Mouse (Mus musculus) liver, embryonic 12.5 days (tissue): ENCODE results near the gene Hmgcr. TPM values are rescaled to one million over a fixed set of nuclear protein-coding genes. Genes with fewer than 3 reads are reported as not detected.

Source experiments
- ATAC-seq: fragments of 200-750 bp; cut with Nextera tagmentation; 2 replicates; pipeline ENCODE4 v1.8.0; 2017; ENCODE audit warnings: moderate number of reproducible peaks, mild to moderate bottlenecking, moderate library complexity
- H3K27ac ChIP-seq: fragments of 300-500 bp; sonication (generic); 2 replicates; pipeline ENCODE4 v1.5.1; 2016; ENCODE audit warnings: mild to moderate bottlenecking
- H3K27me3 ChIP-seq: fragments of 300-500 bp; sonication (generic); replicated peaks from 2 replicates; pipeline ENCODE4 v1.6.1; 2016; ENCODE audit warnings: mild to moderate bottlenecking, moderate library complexity
- H3K36me3 ChIP-seq: fragments of 300-500 bp; sonication (generic); 2 replicates; pipeline ENCODE4 v1.6.1; 2016; ENCODE audit warnings: mild to moderate bottlenecking, moderate library complexity
- H3K4me1 ChIP-seq: fragments of 300-500 bp; sonication (generic); 2 replicates; pipeline ENCODE4 v1.6.1; 2016
- H3K4me2 ChIP-seq: fragments of 300-500 bp; sonication (generic); 2 replicates; pipeline ENCODE4 v1.6.1; 2016; ENCODE audit warnings: mild to moderate bottlenecking, moderate library complexity
- H3K4me3 ChIP-seq: fragments of 300-500 bp; sonication (generic); 2 replicates; pipeline ENCODE4 v1.5.1; 2016; ENCODE audit warnings: mild to moderate bottlenecking, moderate library complexity
- H3K9ac ChIP-seq: fragments of 300-500 bp; sonication (generic); 2 replicates; pipeline ENCODE4 v1.6.1; 2016; ENCODE audit warnings: mild to moderate bottlenecking, moderate library complexity
- H3K9me3 ChIP-seq: fragments of 300-500 bp; sonication (generic); replicated peaks from 2 replicates; pipeline ENCODE4 v1.6.1; 2016; ENCODE audit warnings: mild to moderate bottlenecking, moderate library complexity
- WGBS: fragments of 180-500 bp; shearing (Covaris S2); methylation state at CpG from one replicate; pipeline ENCODE4 v1.1.7; 2016; ENCODE audit not compliant: insufficient replicate concordance; 5-methylcytosine and 5-hydroxymethylcytosine counted together
- polyA plus RNA-seq: library from polyadenylated mRNA; unstranded; fragments of >200 nt; fragmentation: Nextera tagmentation; extraction: Ambion mirVana; gene quantifications from 2 replicates; pipeline ENCODE4 v1.2.1, GENCODE M21; 2016

Hmgcr gene
- polyA plus RNA-seq: 79.3 and 87.9 TPM in 2 replicates

DNA sequence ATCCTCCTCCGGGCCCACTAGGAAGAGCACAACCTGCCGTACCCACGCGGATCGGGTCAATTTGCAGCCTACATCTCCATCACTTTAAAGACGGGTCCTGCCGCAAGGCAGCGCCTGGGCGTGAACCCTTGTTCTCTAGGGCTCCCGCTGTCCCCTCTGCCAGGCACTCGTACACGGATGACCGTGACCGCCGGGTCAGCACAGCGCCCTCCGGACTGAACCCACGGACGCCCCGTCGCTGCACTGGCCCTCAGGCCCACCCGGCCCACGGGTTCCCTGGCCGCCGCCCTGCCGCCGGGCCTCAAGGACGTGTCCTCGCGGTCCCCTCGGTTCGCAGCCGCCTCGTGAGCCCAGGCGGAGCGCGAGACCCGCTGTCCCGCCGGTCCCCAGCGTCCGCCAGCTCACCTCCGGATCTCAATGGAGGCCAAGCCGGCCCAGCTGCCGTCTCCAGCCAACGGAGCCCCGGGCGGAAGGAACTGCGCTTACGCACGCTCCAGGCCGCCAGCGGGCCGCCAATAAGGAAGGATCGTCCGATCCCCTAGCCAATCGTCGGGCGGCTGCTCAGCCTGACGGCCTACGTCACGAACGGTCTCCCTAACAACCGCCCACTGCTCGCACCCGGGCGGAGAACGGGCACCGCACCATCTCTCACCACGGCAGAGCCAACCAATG lies at the start of gene Hmgcr:
Gene Hmgcr, minus strand, starts transcription at position 531 of the 672 bp plus-strand sequence.
- Histone ChIP-seq H3K9me3 (no peaks in the 10 kb centered on the region), H3K4me3 (peak within 1 kb of the TSS; percentile 99), H3K27me3 (no peaks in the 10 kb centered on the region), H3K27ac (peak within 1 kb of the TSS; percentile 96), H3K4me2 (peak within 1 kb of the TSS; percentile 75), H3K36me3 (peaks cover 22% of the 10 kb centered on the region), H3K4me1 (peaks cover 52% of the 10 kb centered on the region), H3K9ac (peak within 1 kb of the TSS; percentile 99)
- under 1% methylated on average over 70 of the region's 70 CpGs for WGBS
- ATAC-seq: peak; percentile 99

DNA sequence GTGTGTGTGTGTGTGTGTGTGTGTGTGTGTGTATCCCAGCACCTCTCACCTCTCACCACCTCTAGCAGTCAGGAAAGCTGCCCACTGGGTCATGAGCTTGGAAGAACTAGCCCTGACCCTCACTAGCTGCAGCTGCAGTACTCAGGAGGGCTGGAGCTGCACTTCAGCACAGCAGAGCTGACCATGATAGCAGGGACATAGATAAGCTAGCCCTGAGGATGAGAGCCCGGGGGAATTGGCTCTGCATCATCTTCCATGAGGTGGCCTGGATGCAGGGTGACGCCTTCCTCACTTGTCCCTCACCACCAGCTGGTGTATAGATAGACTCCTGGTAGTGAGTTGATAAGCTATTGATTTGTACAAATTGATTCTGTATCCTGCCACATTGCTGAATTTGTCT lies 49.3 kb upstream of the Hmgcr start:
- no peak overlapping the region for H3K4me2 ChIP-seq
- no peaks in the 10 kb centered on the region for H3K9me3 ChIP-seq
- H3K9ac ChIP-seq: no peak overlapping the region
- H3K36me3 ChIP-seq: no peaks in the 10 kb centered on the region
- H3K27ac ChIP-seq: no peak overlapping the region
- no peaks in the 10 kb centered on the region for H3K27me3 ChIP-seq
- peaks cover 5% of the 10 kb centered on the region; the same call in 1 of the 2 replicates for H3K4me1 ChIP-seq
- 43% methylated on average over 2 of the region's 2 CpGs for WGBS
- no peak overlapping the region for H3K4me3 ChIP-seq
- ATAC-seq: peak; percentile 63

DNA sequence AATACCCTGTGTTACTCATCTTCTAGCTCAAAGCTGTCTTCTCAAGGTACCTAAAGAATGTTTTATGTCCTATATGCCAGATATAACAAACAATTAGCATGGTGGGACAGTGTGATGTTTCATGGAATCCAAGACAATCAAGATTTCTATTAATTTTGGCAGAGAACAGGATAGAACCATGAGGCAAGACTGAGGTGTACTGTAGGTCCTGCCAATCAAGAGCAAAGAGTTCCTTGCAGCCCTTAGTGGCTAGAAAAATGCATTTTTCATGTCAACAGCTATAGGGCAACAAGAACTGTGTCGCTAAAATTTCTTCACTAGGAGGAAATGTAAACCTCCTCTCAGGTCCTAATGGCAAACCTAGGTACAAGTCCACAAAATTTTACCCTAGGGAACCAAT lies 47.1 kb upstream of the Hmgcr start:
- peaks cover 5% of the 10 kb centered on the region; the same call in 1 of the 2 replicates for H3K4me1 ChIP-seq
- no peaks in the 10 kb centered on the region for H3K9me3 ChIP-seq
- no peaks in the 10 kb centered on the region for H3K36me3 ChIP-seq
- no peak for ATAC-seq
- H3K9ac ChIP-seq: no peak overlapping the region
- no peaks in the 10 kb centered on the region for H3K27me3 ChIP-seq
- no peak overlapping the region for H3K4me3 ChIP-seq
- WGBS: 45% methylated on average over 1 of the region's 1 CpGs
- H3K27ac ChIP-seq: no peak overlapping the region
- H3K4me2 ChIP-seq: no peak overlapping the region

DNA sequence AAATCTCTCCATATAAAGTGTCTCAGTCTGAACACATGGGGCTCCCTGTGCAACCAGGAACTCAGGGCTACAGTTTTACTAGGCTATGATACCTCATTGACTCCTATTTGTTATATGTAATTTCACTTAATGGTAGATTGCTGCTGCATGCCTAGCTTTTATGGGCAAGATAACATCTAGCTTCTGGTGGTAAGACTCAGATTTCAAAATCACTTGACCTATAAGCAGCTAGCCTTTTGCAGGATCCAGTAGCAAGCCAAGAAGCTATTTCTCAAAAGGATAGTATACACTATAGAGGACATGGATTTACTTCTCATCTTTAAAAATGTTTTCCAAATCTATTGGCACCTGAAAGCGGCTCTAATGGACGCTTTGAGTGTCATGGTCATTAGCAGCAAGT lies 45.6 kb upstream of the Hmgcr start:
- Histone ChIP-seq H3K9me3 (no peaks in the 10 kb centered on the region), H3K36me3 (no peaks in the 10 kb centered on the region), H3K4me2 (no peak overlapping the region), H3K27ac (no peak overlapping the region), H3K9ac (no peak overlapping the region), H3K4me1 (peaks cover 12% of the 10 kb centered on the region), H3K4me3 (no peak overlapping the region), H3K27me3 (no peaks in the 10 kb centered on the region)
- ATAC-seq: no peak
- WGBS: 71% methylated on average over 2 of the region's 2 CpGs

DNA sequence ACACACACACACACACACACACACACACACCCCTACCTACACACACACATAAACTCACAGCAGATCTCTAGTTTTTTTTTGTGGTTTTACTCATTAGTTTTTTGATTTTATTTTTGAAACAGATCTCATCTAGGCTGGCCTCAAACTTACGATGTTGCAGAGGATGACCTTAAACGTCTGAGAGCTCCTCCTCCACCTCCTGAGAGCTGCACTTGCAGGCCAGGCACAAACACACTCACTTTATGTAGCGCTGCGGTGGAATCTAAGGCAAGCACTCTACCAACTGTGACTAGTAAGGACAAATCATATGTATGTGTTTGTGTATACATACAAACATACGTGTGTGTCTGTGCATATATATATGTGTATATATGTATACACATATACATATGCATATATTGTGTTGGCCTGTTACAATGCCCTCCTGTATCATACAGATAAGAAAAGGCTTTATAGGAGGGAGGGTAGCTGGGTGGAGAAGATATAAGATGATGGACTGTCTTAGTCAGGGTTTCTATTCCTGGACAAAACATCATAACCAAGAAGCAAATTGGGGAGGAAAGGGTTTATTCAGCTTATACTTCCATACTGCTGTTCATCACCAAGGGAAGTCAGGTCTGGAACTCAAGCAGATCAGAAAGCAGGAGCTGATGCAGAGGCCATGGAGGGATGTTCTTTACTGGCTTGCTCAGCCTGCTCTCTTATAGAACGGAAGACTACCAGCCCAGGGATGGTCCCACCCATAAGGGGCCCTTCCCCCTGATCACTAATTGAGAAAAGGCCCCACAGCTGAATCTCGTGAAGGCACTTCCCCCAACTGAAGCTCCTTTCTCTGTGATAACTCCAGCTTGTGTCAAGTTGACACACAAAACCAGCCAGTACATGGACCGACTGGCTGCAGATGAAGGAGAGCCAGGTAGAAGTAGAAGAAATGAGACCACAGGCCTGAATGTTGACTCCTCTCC lies 38.8 kb upstream of the Hmgcr start:
- Histone ChIP-seq H3K9me3 (no peaks in the 10 kb centered on the region), H3K4me2 (peak overlapping the region; percentile 50), H3K9ac (0 out of 2 replicates have a peak overlapping the region, but pooled peaks have one; percentile 35), H3K4me1 (peaks cover 25% of the 10 kb centered on the region), H3K27ac (peak overlapping the region; percentile 82), H3K27me3 (no peaks in the 10 kb centered on the region), H3K36me3 (no peaks in the 10 kb centered on the region), H3K4me3 (0 out of 2 replicates have a peak overlapping the region, but pooled peaks have one; percentile 9)
- ATAC-seq: peak; percentile 99
- 36% methylated on average over 8 of the region's 8 CpGs for WGBS

DNA sequence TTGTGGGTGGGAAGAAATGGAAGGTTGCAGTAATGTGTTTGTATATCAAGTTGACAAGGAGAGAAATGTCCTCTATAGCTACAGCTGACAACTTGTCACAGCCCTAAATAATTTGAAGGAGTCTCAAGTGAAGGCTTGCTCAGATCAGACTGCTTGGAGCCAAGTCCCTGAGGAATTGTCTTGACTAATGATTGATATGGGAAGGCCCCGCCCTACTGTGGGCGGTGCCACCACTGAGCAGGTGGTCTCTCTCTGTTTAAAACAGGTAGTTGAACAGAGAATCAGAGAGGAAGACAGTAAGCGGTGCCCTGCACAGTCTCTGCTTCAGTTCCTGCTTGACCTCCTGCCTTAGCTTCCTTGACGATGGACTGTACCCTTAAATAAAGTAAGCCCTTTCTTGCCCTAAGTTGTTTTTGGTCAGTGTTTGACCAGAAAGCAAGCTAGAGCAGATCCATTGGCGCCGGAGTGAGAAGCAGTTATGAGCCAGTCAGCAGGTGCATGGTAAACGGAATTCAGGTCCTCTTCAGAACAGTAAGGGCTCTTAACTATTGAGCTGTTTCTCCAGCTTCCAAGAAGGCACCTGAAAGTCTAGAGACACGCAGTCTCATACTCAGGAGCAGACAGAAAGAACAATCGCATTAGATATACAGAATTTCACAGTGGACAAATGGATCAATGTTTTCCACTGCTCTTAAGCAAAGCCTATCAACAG lies 32.0 kb upstream of the Hmgcr start:
- H3K4me1 ChIP-seq: peaks cover 30% of the 10 kb centered on the region
- H3K9ac ChIP-seq: no peak overlapping the region
- H3K36me3 ChIP-seq: no peaks in the 10 kb centered on the region
- H3K4me2 ChIP-seq: no peak overlapping the region
- no peaks in the 10 kb centered on the region for H3K9me3 ChIP-seq
- no peak overlapping the region for H3K4me3 ChIP-seq
- H3K27me3 ChIP-seq: no peaks in the 10 kb centered on the region
- 72% methylated on average over 9 of the region's 9 CpGs for WGBS
- H3K27ac ChIP-seq: no peak overlapping the region
- no peak for ATAC-seq

DNA sequence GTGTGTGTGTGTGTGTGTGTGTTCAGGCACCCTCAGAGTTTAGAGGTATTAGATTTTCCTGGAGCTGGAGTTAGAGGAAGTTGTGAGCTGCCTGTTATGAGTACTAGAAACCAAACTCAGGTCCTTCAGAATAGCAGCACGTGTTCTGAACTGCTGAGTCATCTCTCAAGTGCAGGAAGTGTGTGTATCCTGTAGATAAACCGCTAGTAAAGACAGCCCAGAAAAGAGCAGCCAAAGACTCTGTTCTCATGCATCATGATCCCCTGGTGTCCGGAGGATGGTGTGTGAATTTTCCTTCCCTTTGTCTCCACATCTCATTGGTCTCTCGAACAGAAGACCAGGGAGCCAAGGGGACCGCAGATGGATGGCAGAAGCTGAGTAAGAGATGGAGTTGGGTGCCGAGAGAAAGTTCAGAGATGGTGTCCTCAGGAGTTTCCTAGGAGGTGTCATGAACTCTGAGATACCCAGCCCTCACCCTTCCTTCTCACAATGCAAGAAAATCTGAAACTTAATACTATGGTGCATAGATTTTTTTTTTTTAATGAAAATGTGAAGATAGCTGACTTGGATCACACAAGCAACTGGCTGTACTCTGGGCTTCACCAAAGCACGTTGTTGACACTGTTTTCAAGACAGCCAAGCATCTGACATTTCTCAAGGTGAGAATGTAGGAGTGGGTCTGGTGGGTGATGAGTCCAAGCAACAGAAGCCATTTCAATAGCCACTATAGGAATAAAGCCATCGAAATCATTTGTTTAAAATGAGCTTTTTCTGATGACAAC lies 27.3 kb upstream of the Hmgcr start:
- H3K9me3 ChIP-seq: no peaks in the 10 kb centered on the region
- H3K27me3 ChIP-seq: no peaks in the 10 kb centered on the region
- H3K4me2 ChIP-seq: peak overlapping the region; percentile 69
- H3K4me1 ChIP-seq: peaks cover 41% of the 10 kb centered on the region
- H3K36me3 ChIP-seq: no peaks in the 10 kb centered on the region
- 24% methylated on average over 8 of the region's 8 CpGs for WGBS
- peak overlapping the region; percentile 95 for H3K27ac ChIP-seq
- H3K4me3 ChIP-seq: peak overlapping the region; percentile 51
- H3K9ac ChIP-seq: peak overlapping the region; percentile 65
- ATAC-seq: peak; percentile 99

DNA sequence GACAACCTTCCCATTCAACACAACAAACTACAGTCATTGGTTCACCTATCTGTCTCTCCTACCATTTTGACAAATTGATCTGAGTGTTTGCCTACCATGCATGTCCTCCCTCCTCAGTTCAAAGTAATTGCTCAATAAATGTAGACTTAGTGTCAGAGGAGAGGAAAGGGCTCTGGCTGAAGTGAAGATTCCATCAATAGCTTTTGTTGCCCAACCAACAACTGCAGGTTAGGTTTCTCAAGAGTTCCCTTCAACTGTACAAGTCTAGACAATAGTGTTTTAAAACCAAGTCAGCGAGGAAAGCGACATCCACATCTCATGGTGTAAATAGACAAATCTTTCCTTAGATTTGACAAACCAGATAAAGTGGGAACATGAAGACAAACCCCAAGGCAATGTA lies 24.7 kb upstream of the Hmgcr start:
- no peak for ATAC-seq

DNA sequence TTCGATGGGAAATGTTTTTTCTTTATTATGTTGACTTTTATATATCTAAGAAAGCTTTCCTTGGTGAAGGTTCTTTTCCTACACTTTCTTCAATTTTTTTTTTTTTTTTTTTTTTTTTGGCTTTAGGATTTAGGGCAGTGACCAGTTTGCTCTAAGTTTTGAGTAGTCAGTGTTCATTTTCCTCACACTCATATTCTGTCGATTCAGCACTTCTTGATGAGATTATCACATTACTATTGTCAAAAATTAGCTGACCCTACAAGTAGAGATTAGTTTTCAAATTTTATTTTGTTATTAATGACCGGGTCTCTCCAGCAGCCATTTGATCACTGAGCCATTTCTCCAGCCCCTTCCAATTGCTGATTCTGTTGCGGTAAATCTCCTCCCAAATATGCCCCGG lies 19.2 kb upstream of the Hmgcr start:
- Histone ChIP-seq H3K4me2 (no peak overlapping the region), H3K9me3 (no peaks in the 10 kb centered on the region), H3K4me1 (no peaks in the 10 kb centered on the region), H3K27me3 (no peaks in the 10 kb centered on the region; the same call in 1 of the 2 replicates), H3K9ac (no peak overlapping the region), H3K4me3 (no peak overlapping the region), H3K36me3 (no peaks in the 10 kb centered on the region), H3K27ac (no peak overlapping the region)
- ATAC-seq: no peak
- WGBS: 84% methylated on average over 5 of the region's 5 CpGs

More for the DNA sequence above, 24.7 kb upstream of the Hmgcr start:
- Histone ChIP-seq H3K36me3 (no peaks in the 10 kb centered on the region), H3K9me3 (no peaks in the 10 kb centered on the region), H3K4me3 (no peak overlapping the region), H3K27ac (no peak overlapping the region), H3K27me3 (no peaks in the 10 kb centered on the region), H3K9ac (no peak overlapping the region), H3K4me1 (peaks cover 28% of the 10 kb centered on the region), H3K4me2 (no peak overlapping the region)
- 79% methylated on average over 2 of the region's 2 CpGs for WGBS

DNA sequence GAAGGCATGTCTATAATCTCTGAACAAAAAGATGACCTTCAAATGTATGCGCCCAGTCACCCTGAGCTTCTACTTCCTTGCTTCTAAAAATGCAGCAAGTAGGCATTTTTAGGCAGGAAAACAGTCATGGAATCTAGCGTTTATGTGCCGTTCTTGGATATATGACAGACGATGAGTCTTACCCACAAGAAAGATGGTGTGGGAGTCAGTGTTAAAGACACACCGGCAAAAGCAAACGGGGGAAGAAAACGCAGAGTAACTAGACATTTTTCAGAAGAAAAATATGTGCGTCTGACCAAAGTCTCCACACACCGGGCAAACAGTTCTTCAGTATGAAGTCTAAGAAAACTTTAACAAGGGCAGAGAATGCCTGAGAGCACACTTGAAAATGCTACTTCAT lies 16.5 kb upstream of the Hmgcr start:
- no peaks in the 10 kb centered on the region; the same call in 1 of the 2 replicates for H3K27me3 ChIP-seq
- H3K27ac ChIP-seq: no peak overlapping the region
- H3K36me3 ChIP-seq: no peaks in the 10 kb centered on the region
- 75% methylated on average over 9 of the region's 9 CpGs for WGBS
- no peaks in the 10 kb centered on the region for H3K9me3 ChIP-seq
- no peak overlapping the region for H3K9ac ChIP-seq
- no peaks in the 10 kb centered on the region for H3K4me1 ChIP-seq
- no peak overlapping the region for H3K4me2 ChIP-seq
- H3K4me3 ChIP-seq: no peak overlapping the region
- no peak for ATAC-seq

DNA sequence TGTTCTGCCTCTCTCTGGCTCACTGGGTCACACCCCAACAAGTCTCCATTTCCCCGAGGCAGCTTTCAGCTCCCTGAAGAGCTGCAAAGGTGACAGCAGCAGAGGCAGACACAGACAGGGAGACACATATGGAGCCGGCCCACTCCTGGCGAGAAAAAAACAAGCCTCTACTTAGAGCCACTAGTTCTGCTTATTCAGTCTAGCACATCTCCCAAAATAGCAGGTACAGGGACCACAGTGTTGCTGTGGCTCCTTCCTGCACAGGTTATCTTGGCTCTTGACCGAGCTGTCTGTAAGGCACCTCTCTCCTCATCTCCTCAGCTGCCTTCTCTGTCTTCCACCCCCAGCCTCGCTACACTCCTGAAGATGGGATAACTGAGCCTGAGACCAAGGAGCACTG lies 14.0 kb upstream of the Hmgcr start:
- Histone ChIP-seq H3K4me1 (peaks cover 4% of the 10 kb centered on the region; the same call in 1 of the 2 replicates), H3K9me3 (no peaks in the 10 kb centered on the region), H3K4me2 (no peak overlapping the region), H3K27me3 (no peaks in the 10 kb centered on the region; the same call in 1 of the 2 replicates), H3K9ac (no peak overlapping the region), H3K36me3 (no peaks in the 10 kb centered on the region), H3K27ac (no peak overlapping the region), H3K4me3 (no peak overlapping the region)
- WGBS: 55% methylated on average over 5 of the region's 5 CpGs
- ATAC-seq: no peak
